Mouse (Mus musculus) lung, adult 2 months (tissue): Measurements from ENCODE around the gene Ap2a1.

ENCODE experiments used
- CTCF ChIP-seq: fragments of 200-500 bp; IDR thresholded peaks from 2 replicates; pipeline ENCODE4 v1.5.1; 2011; ENCODE audit warnings: mild to moderate bottlenecking, low read length, control low read depth; ENCODE audit not compliant: insufficient read depth
- POLR2A ChIP-seq: fragments of 200-500 bp; IDR thresholded peaks from 2 replicates; pipeline ENCODE4 v1.6.1; 2011; ENCODE audit warnings: low read depth, mild to moderate bottlenecking, control low read depth, low read length, borderline replicate concordance; ENCODE audit errors: extremely low read depth

GRCm38 (mm10) chr7:44855036-44855435 is 74.3 kb downstream of the Ap2a1 start:
- TF ChIP-seq CTCF: no peak
- TF ChIP-seq POLR2A: no peak
